Mouse (Mus musculus): ENCODE results near the gene Boc.
"Not testable (repeated sequence)": the region's sequence is repeated elsewhere in the genome, so short reads cannot be mapped to it uniquely, and the experiment has no call there.

Gene Boc

GRCm38 (mm10) chr16:44491051-44491450 lies 67.6 kb downstream of the Boc start:
- DNase-seq (ENCODE audit: low read depth, low spot score): no peak

DNA sequence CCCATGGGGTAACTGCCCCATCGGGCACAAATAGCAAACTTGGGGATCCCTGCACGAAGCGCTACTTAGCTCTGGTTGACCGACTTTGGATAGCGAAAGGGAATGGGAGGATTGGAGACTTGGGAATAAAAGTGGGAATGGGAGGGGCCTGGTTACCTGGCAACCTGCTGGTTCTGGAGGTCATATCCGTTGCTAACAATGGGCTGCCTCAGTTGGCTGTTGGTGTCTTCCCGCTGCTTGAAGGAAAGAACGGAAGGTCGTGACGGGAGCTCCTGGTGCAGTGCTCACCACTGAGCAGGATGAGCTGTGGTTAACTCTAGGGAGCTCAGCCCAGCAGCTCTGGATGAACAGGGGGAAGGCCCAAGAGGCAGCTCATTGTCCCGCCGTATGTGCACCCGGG lies 71.5 kb downstream of the Boc start:
- DNase-seq (ENCODE audit: low read depth, low spot score): no peak

DNA sequence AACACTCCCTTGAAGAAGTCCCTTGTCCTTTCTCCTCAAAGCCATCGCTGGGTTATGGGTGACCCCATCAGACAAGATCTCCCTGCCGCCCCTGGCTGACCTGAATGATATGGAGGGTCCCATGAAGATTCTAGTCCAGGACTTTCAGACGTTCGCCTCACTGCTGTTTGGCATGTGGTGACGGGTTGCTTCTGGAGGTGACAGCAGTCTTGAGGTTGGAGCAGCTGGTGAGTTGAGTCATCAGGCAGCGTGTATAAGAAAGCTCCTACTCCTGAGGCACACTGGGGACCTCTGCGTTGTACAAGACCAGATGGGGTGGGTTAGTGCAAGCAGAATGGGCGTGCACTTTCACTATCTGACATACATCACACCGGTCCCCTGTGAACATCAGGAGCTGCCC lies 72.1 kb downstream of the Boc start:
- DNase-seq (ENCODE audit: low read depth, low spot score): no peak

DNA sequence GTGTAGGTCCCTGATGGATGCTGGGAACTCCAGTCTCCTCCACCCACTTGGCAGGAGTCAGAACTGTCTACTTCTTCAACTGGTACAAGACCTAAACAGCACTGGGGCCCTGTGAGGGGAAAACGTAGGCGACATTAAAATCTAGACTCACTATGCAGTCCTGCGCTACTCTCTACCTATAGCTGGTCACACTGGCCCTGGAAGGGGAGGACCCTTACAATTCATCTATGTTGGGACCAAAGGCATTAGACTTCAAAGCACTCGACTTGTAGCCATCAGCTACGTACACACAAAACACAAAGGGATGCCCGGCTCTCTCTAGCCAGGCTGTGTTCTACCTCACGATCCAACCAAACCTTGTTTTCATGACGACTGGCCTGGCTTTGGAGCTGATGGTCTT lies 73.0 kb downstream of the Boc start:
- no peak for DNase-seq (ENCODE audit: low read depth, low spot score)

GRCm38 (mm10) chr16:44484831-44485230 lies 73.9 kb downstream of the Boc start:
- DNase-seq (ENCODE audit: low read depth, low spot score): no peak

GRCm38 (mm10) chr16:44484079-44484478 lies 74.6 kb downstream of the Boc start:
- DNase-seq (ENCODE audit: low read depth, low spot score): peak; percentile 34

GRCm38 (mm10) chr16:44481599-44482593 lies 76.8 kb downstream of the Boc start:
- no peak for DNase-seq (ENCODE audit: low read depth, low spot score)

- no peak for DNase-seq (ENCODE audit: low read depth, low spot score)
These were observed 78.1 kb downstream of the Boc start for GRCm38 (mm10) chr16:44480616-44481015.

DNA sequence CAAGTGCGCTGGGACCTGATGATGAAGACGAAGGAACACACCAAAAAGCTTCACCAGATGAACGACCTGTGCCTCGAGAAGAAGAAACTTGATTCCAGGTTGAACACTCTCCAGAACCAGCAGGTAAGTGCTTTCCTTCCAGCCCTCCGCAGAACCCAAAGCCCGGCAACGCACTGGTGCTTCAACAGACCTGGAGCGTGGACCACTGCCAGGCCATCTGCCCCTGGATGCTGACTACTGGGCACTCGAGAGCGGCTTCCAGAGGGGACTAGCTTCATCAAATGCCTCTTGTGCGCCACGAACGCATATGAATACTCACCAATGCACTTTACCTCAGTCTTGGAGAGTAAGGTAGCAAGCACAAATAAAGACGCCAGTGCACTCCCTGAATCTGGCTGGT lies 78.8 kb downstream of the Boc start:
- no peak for DNase-seq (ENCODE audit: low read depth, low spot score)

DNA sequence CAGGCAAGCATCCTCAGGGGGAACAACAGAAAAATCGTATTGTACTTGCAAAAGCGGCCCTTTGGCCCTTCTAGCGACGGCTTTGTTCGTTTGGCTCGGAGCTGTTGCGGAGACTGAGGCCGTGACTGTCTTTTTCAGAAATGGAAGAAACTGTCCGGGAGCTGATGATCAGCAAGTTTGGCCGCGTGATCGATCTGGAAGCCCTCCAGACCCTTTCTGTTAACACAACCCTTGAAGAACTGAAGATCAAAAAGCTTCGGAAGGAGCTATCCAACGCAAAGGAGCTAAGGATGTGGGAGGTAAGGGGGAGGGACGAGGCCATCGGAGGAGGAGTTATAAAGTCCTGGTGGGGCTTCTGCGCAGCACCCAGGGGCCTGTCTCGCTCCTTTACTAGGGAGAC lies 79.9 kb downstream of the Boc start:
- DNase-seq (ENCODE audit: low read depth, low spot score): no peak

DNA sequence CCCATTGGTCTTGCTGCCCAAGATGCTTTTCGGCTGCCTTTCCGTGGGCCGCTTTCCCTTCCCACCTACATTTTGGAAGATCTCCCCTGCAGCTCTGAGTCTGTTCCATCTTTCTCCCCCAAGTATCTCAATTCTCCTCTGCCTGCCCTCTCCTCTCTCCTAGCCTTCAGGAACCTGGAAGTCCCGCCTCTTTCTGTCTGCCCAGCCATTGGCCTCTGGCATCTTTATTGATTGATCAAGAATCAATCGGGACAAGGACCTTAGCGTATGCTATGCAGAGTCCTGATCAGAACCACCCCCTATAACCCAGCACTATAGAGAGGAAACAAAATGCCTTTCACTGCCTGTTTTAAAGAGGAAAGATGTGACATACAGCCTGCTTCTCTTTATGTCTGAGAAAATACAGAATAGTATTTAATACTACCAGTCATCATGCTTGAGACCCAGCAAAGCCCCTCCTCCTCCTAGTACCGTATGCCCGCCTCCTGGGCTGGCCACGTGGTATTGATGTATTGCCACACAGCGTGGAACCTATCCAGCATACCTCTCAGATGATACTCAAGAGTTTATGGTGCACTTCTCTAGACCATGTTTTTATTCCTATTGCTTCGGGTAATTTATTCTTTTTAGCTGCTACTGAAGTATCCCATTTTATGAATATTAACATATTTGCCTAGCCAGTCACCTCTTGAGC lies 82.9 kb downstream of the Boc start:
- DNase-seq (ENCODE audit: low read depth, low spot score): peak; percentile 35

- DNase-seq (ENCODE audit: low read depth, low spot score): peak; percentile 42
These were observed 83.4 kb downstream of the Boc start for GRCm38 (mm10) chr16:44475281-44475680.

GRCm38 (mm10) chr16:44460922-44461321 lies 97.8 kb downstream of the Boc start:
- no peak for DNase-seq (ENCODE audit: low read depth, low spot score)

DNA sequence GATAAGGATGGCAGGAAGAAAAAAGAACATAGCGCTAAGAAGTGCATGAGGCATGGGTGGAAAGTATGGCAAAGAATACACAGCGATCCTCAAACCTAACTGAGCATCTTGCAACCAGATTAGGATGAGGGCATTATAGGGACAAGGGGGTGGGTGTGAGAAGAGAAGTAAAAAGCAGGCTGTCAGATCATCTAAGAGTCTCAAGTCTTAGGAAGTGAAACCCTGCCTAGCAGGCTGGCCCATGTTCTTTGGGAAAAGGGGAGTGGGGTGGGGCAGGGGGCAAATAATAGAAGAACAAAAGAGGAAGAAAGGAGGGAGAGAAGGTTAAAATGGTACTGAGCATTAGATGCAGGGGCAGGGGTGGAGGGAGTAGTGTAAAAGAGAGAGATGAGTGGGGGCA lies 99.9 kb downstream of the Boc start:
- DNase-seq (ENCODE audit: low read depth, low spot score): no peak

- no peak for DNase-seq (ENCODE audit: low read depth, low spot score)
These were observed 100.8 kb downstream of the Boc start for GRCm38 (mm10) chr16:44457858-44458257.

- DNase-seq (ENCODE audit: low read depth, low spot score): not testable (repeated sequence)
These were observed 116.8 kb downstream of the Boc start for GRCm38 (mm10) chr16:44441913-44442312.

GRCm38 (mm10) chr16:44435481-44435880 lies 123.2 kb downstream of the Boc start:
- DNase-seq (ENCODE audit: low read depth, low spot score): no peak
